Mouse (Mus musculus): ENCODE measurements around the gene Nipsnap3b. TPM values are rescaled to one million over a fixed set of nuclear protein-coding genes. Genes with fewer than 3 reads are reported as not detected.

The Nipsnap3b gene
- polyA plus RNA-seq (2015; fragmentation: Nextera tagmentation; extraction: Ambion mirVana): 86.2 and 96.8 TPM in 2 replicates

DNA sequence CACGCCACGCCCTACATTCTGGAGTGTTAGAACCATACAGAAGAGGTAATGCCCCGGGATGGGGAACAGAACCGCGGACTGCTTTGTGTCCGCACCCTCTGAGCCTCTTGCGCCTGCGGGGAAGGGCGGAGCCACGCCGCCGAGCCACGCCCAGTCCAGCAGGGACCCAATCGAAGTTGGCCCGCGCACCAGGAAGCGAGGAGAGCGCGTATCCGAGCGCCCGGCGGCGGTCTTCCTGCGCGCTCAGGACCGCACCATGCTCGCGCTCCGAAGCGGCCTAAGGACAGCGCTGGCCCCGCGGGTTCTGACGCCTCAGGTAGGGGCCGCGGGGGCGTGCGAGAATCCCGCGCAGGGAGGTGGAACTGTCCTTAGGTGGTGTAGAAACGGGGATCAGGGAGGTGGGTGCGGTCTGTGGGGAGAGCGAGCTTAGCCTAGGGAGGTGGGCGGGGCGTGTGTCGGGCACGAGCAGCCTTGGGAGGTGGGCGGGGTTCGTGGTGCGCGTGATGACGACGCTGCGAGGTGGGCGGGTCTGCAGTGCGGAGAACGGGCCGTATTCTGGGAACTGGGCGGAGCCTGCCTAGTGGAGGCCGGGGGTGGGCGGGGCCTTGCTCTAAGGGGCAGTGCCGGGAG is at the start of gene Nipsnap3b:
Nipsnap3b (plus strand) TSS at position 149 of the 630 bp plus-strand sequence.
- Histone ChIP-seq H3K4me3 (replicated peaks) (peak within 1 kb of the TSS; percentile 92), H3K4me2 (peak within 1 kb of the TSS; percentile 65), H3K9me3 (no peaks in the 10 kb centered on the region), H3K4me1 (peaks cover 4% of the 10 kb centered on the region; the same call in 1 of the 2 replicates), H3K9ac (peak within 1 kb of the TSS; percentile 78), H3K27ac (peak within 1 kb of the TSS; percentile 90), H3K36me3 (peaks cover 15% of the 10 kb centered on the region), H3K27me3 (replicated peaks) (no peaks in the 10 kb centered on the region)
- 1% methylated on average over 63 of the region's 63 CpGs for WGBS
- ATAC-seq (ENCODE audit: insufficient read depth, low FRiP score, low read depth): peak; percentile 96

GRCm38 (mm10) chr4:52964247-52964646 is 47.4 kb upstream of the Nipsnap3b start, which contains the start of gene Olfr270:
Gene Olfr270 (plus strand): TSS chr4:52964547.
- no peaks in the 10 kb centered on the region for H3K27me3 ChIP-seq (replicated peaks)
- H3K4me3 ChIP-seq (replicated peaks): no peak within 1 kb of the TSS
- no peaks in the 10 kb centered on the region for H3K36me3 ChIP-seq
- H3K4me1 ChIP-seq: no peaks in the 10 kb centered on the region
- no peak within 1 kb of the TSS for H3K9ac ChIP-seq
- no peak within 1 kb of the TSS for H3K4me2 ChIP-seq
- no peak for ATAC-seq (ENCODE audit: insufficient read depth, low FRiP score, low read depth)
- H3K9me3 ChIP-seq: no peaks in the 10 kb centered on the region
- H3K27ac ChIP-seq: no peak within 1 kb of the TSS

GRCm38 (mm10) chr4:52985216-52985615 is 26.5 kb upstream of the Nipsnap3b start:
- Histone ChIP-seq H3K4me1 (peaks cover 5% of the 10 kb centered on the region; the same call in 1 of the 2 replicates), H3K36me3 (no peaks in the 10 kb centered on the region), H3K27ac (no peak overlapping the region), H3K4me2 (no peak overlapping the region), H3K9ac (no peak overlapping the region), H3K9me3 (no peaks in the 10 kb centered on the region), H3K4me3 (replicated peaks) (no peak overlapping the region), H3K27me3 (replicated peaks) (no peaks in the 10 kb centered on the region)
- ATAC-seq (ENCODE audit: insufficient read depth, low FRiP score, low read depth): no peak
- WGBS: 62% methylated on average over 2 of the region's 2 CpGs

DNA sequence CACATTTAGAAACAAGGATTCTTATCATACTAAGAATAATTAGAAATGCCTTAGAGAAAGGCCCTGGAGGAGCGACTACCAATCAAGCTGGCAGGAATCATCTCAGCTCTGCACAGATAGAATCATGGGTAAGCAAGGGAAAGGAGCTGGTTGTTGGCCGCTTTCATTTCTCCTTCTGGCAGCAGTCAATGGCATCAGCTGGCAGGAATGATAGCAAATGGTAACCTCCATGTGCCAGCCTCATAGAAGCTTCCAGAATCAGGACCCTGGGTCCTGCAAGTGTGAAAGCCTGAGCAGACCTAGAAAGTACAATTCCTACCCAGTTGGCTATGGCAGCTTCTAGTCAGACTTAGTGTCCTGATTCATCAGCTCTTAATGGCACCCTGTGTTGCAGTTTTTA is 25.4 kb upstream of the Nipsnap3b start:
- H3K27ac ChIP-seq: no peak overlapping the region
- 83% methylated on average over 2 of the region's 2 CpGs for WGBS
- H3K27me3 ChIP-seq (replicated peaks): no peaks in the 10 kb centered on the region
- ATAC-seq (ENCODE audit: insufficient read depth, low FRiP score, low read depth): no peak
- no peak overlapping the region for H3K4me3 ChIP-seq (replicated peaks)
- H3K4me1 ChIP-seq: peaks cover 5% of the 10 kb centered on the region; the same call in 1 of the 2 replicates
- no peaks in the 10 kb centered on the region for H3K36me3 ChIP-seq
- no peak overlapping the region for H3K9ac ChIP-seq
- H3K9me3 ChIP-seq: no peaks in the 10 kb centered on the region
- no peak overlapping the region for H3K4me2 ChIP-seq

DNA sequence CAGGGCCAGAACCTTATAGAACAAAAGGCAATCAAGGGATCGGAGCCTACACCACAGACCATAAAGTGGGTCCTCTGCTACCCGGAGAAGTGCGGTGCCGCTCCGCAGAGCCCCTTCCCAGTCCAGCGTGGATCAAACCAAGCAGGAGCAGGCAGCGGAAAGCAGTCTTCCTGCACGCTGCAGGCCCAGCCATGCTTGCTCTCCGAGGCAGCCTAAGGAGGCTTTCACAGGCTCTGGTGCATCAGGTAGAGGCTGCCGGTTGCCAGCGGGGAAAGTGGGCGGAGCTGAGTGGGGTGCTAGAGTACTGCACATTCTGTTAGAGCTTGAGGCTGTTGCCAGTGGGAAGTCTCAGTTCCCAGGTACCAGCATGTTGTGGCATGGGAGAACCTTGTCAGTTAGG is 22.4 kb upstream of the Nipsnap3b start, which contains the start of gene Nipsnap3a:
Nipsnap3a (plus strand) TSS at position 25 of the 400 bp plus-strand sequence.
- Histone ChIP-seq H3K9ac (no peak within 1 kb of the TSS), H3K36me3 (no peaks in the 10 kb centered on the region), H3K4me3 (replicated peaks) (no peak within 1 kb of the TSS), H3K4me1 (peaks cover 5% of the 10 kb centered on the region; the same call in 1 of the 2 replicates), H3K27me3 (replicated peaks) (no peaks in the 10 kb centered on the region), H3K27ac (no peak within 1 kb of the TSS), H3K9me3 (no peaks in the 10 kb centered on the region), H3K4me2 (peak within 1 kb of the TSS; percentile 42)
- WGBS: 20% methylated on average over 12 of the region's 12 CpGs
- ATAC-seq (ENCODE audit: insufficient read depth, low FRiP score, low read depth): no peak

GRCm38 (mm10) chr4:52999449-52999848 is 12.2 kb upstream of the Nipsnap3b start:
- H3K4me2 ChIP-seq: no peak overlapping the region
- WGBS: 92% methylated on average over 6 of the region's 6 CpGs
- H3K4me3 ChIP-seq (replicated peaks): no peak overlapping the region
- H3K27ac ChIP-seq: no peak overlapping the region
- no peak overlapping the region for H3K9ac ChIP-seq
- H3K27me3 ChIP-seq (replicated peaks): no peaks in the 10 kb centered on the region
- no peaks in the 10 kb centered on the region for H3K9me3 ChIP-seq
- no peak for ATAC-seq (ENCODE audit: insufficient read depth, low FRiP score, low read depth)
- no peaks in the 10 kb centered on the region for H3K36me3 ChIP-seq
- no peaks in the 10 kb centered on the region for H3K4me1 ChIP-seq

GRCm38 (mm10) chr4:53000154-53000553 is 11.5 kb upstream of the Nipsnap3b start:
- Histone ChIP-seq H3K4me3 (replicated peaks) (no peak overlapping the region), H3K9ac (no peak overlapping the region), H3K27ac (no peak overlapping the region), H3K27me3 (replicated peaks) (no peaks in the 10 kb centered on the region), H3K36me3 (no peaks in the 10 kb centered on the region), H3K4me2 (no peak overlapping the region), H3K9me3 (no peaks in the 10 kb centered on the region), H3K4me1 (no peaks in the 10 kb centered on the region)
- 67% methylated on average over 8 of the region's 8 CpGs for WGBS
- ATAC-seq (ENCODE audit: insufficient read depth, low FRiP score, low read depth): no peak

GRCm38 (mm10) chr4:53009183-53009582 is 2.5 kb upstream of the Nipsnap3b start:
- no peak for ATAC-seq (ENCODE audit: insufficient read depth, low FRiP score, low read depth)

GRCm38 (mm10) chr4:53009871-53010270 is 1.8 kb upstream of the Nipsnap3b start:
- Histone ChIP-seq H3K27ac (no peak overlapping the region), H3K27me3 (replicated peaks) (no peaks in the 10 kb centered on the region), H3K4me1 (peaks cover 4% of the 10 kb centered on the region; the same call in 1 of the 2 replicates), H3K9me3 (no peaks in the 10 kb centered on the region), H3K9ac (no peak overlapping the region), H3K36me3 (0 out of 2 replicates have a peak, but pooled peaks cover under 1% of the 10 kb centered on the region), H3K4me2 (no peak overlapping the region), H3K4me3 (replicated peaks) (no peak overlapping the region)
- no peak for ATAC-seq (ENCODE audit: insufficient read depth, low FRiP score, low read depth)
- WGBS: 72% methylated on average over 4 of the region's 4 CpGs

More at GRCm38 (mm10) chr4:53009183-53009582, 2.5 kb upstream of the Nipsnap3b start:
- no peaks in the 10 kb centered on the region for H3K27me3 ChIP-seq (replicated peaks)
- H3K36me3 ChIP-seq: no peaks in the 10 kb centered on the region
- H3K9me3 ChIP-seq: no peaks in the 10 kb centered on the region
- H3K4me1 ChIP-seq: peaks cover 4% of the 10 kb centered on the region; the same call in 1 of the 2 replicates
- no peak overlapping the region for H3K9ac ChIP-seq
- 59% methylated on average over 4 of the region's 4 CpGs for WGBS
- H3K4me2 ChIP-seq: no peak overlapping the region
- H3K4me3 ChIP-seq (replicated peaks): no peak overlapping the region
- H3K27ac ChIP-seq: no peak overlapping the region

DNA sequence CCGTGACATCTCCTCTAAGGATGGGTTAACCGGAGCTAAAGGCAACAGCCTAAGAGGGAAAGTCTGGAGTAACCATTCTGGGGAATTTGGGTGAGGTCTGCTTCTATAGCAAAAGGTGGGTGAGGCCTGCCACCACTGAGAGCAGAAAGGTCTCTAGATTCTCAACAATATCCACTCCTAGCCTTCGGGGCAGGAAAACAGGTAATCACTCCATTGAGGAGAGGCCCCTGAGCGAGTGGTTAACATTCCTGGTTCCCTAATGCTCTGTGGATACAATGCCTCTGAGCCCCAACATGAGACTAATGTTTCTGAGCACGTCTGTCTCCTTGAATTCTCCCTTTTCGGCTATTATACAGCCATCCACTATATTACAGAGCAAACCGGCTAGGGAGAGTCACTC is 2.7 kb downstream of the Nipsnap3b start:
- H3K9ac ChIP-seq: no peak overlapping the region
- no peak overlapping the region for H3K27ac ChIP-seq
- peaks cover 4% of the 10 kb centered on the region; the same call in 1 of the 2 replicates for H3K4me1 ChIP-seq
- no peak for ATAC-seq (ENCODE audit: insufficient read depth, low FRiP score, low read depth)
- H3K9me3 ChIP-seq: no peaks in the 10 kb centered on the region
- H3K4me2 ChIP-seq: no peak overlapping the region
- no peak overlapping the region for H3K4me3 ChIP-seq (replicated peaks)
- H3K36me3 ChIP-seq: peaks cover 27% of the 10 kb centered on the region
- H3K27me3 ChIP-seq (replicated peaks): no peaks in the 10 kb centered on the region
- whole genome bisulfite sequencing: 93% methylated on average over 7 of the region's 7 CpGs

- ATAC-seq (ENCODE audit: insufficient read depth, low FRiP score, low read depth): no peak
- H3K9ac ChIP-seq: no peak overlapping the region
- WGBS: 93% methylated on average over 3 of the region's 3 CpGs
- no peak overlapping the region for H3K27ac ChIP-seq
- peaks cover 4% of the 10 kb centered on the region; the same call in 1 of the 2 replicates for H3K4me1 ChIP-seq
- peaks cover 29% of the 10 kb centered on the region for H3K36me3 ChIP-seq
- no peaks in the 10 kb centered on the region for H3K9me3 ChIP-seq
- H3K27me3 ChIP-seq (replicated peaks): no peaks in the 10 kb centered on the region
- no peak overlapping the region for H3K4me2 ChIP-seq
- H3K4me3 ChIP-seq (replicated peaks): no peak overlapping the region
Observed at GRCm38 (mm10) chr4:53015024-53015423, 3.3 kb downstream of the Nipsnap3b start.

GRCm38 (mm10) chr4:53018392-53018791 is 6.7 kb downstream of the Nipsnap3b start:
- Histone ChIP-seq H3K9ac (no peak overlapping the region), H3K27ac (no peak overlapping the region), H3K9me3 (no peaks in the 10 kb centered on the region), H3K4me1 (no peaks in the 10 kb centered on the region), H3K36me3 (peaks cover 38% of the 10 kb centered on the region), H3K4me3 (replicated peaks) (no peak overlapping the region), H3K27me3 (replicated peaks) (no peaks in the 10 kb centered on the region), H3K4me2 (no peak overlapping the region)
- WGBS: 86% methylated on average over 1 of the region's 1 CpGs
- ATAC-seq (ENCODE audit: insufficient read depth, low FRiP score, low read depth): no peak

Measured in stomach, embryonic 15.5 days (tissue).